Mouse (Mus musculus) cortical plate, adult 2 months (tissue): ENCODE results near the gene Foxp1.

Source experiments
- CTCF ChIP-seq: fragments of 200-500 bp; IDR thresholded peaks from 2 replicates; pipeline ENCODE4 v1.5.1; 2011; ENCODE audit warnings: mild to moderate bottlenecking, control low read depth, low read length; ENCODE audit not compliant: insufficient read depth; ENCODE audit errors: extremely low read depth
- POLR2A ChIP-seq: fragments of 200-500 bp; IDR thresholded peaks from 2 replicates; pipeline ENCODE4 v1.6.1; 2011; ENCODE audit warnings: mild to moderate bottlenecking, low read length, control low read depth; ENCODE audit not compliant: insufficient read depth; ENCODE audit errors: extremely low read depth

- no peak for TF ChIP-seq CTCF
- no peak for TF ChIP-seq POLR2A
These were observed 459.6 kb downstream of the Foxp1 start for GRCm38 (mm10) chr6:99062931-99063330.
